Comparison of ENCODE assay signal across 32 mouse cellular contexts in the genomic region with DNA sequence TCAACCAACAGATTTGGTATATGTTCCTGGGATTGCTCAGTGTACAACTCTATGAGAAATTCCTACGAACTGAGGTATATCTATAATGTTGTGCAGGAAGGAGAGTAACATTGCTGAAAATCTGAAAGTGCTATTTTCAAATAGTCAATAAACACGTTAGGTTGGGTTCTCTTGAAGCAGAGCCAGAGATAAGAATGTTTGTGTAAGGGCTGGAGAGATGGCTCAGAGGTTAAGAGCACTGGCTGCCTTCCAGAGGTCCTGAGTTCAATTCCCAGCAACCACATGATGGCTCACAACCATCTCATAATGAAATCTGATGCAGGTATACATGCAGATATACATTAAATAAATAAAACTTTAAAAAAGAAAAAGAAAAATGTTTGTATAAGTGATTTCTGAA.
"Had no signal": no experiment of that assay in that cellular context is flagged by ENCODE, and none has a peak within 500 bp of the region (broad histone marks: within the 10 kb centered on the region; RNA-seq: fewer than 3 reads in every experiment).

No protein-coding gene starts in this region.

- H3K4me2 ChIP-seq: limb, embryonic 12.5 days; limb, embryonic 13.5 days; limb, embryonic 15.5 days; liver, embryonic 11.5 days; liver, embryonic 12.5 days; liver, embryonic 13.5 days; liver, embryonic 15.5 days; lung, embryonic 14.5 days; lung, embryonic 15.5 days; midbrain, embryonic 11.5 days; midbrain, embryonic 12.5 days; midbrain, embryonic 13.5 days; midbrain, embryonic 15.5 days; neural tube, embryonic 12.5 days; neural tube, embryonic 13.5 days had no signal

- H3K36me3 ChIP-seq: limb, embryonic 10.5 days; limb, embryonic 12.5 days; limb, embryonic 15.5 days; liver, embryonic 12.5 days; liver, embryonic 13.5 days; liver, embryonic 15.5 days; lung, embryonic 15.5 days; midbrain, embryonic 10.5 days; midbrain, embryonic 12.5 days; midbrain, embryonic 15.5 days; neural tube, embryonic 12.5 days had no signal

- H3K27me3 ChIP-seq: limb, embryonic 12.5 days; limb, embryonic 13.5 days; limb, embryonic 15.5 days; liver, embryonic 12.5 days; liver, embryonic 13.5 days; liver, embryonic 15.5 days; lung, embryonic 15.5 days; megakaryocyte, embryonic 14.5 days; midbrain, embryonic 12.5 days; midbrain, embryonic 13.5 days; midbrain, embryonic 15.5 days; neural tube, embryonic 12.5 days; neural tube, embryonic 13.5 days had no signal

- H3K4me3 ChIP-seq: left cerebral cortex, adult 2 months; limb, embryonic 10.5 days; limb, embryonic 12.5 days; limb, embryonic 13.5 days; limb, embryonic 15.5 days; liver, embryonic 12.5 days; liver, embryonic 13.5 days; liver, embryonic 15.5 days; lung, embryonic 15.5 days; megakaryocyte, embryonic 14.5 days; midbrain, embryonic 10.5 days; midbrain, embryonic 12.5 days; midbrain, embryonic 13.5 days; midbrain, embryonic 15.5 days; myocyte; neural tube, embryonic 12.5 days; neural tube, embryonic 13.5 days had no signal

- DNase-seq: left cerebral cortex, postnatal 4 days; liver; liver, embryonic 13.5 days; lung, adult 18-20 months; lung, adult 2 months; lung, embryonic 14.5 days; lung, postnatal 14 days; lung, postnatal 36 days; lung, postnatal 4 days; midbrain, embryonic 14.5 days had no signal

- ATAC-seq: liver, embryonic 12.5 days; lung, postnatal 0 days; midbrain, embryonic 13.5 days; midbrain, embryonic 15.5 days; midbrain, embryonic 16.5 days had no signal

- H3K4me1 ChIP-seq: limb, embryonic 10.5 days; limb, embryonic 12.5 days; liver, embryonic 12.5 days; liver, embryonic 15.5 days; lung, embryonic 15.5 days; megakaryocyte, embryonic 14.5 days; midbrain, embryonic 10.5 days; midbrain, embryonic 12.5 days; midbrain, embryonic 13.5 days; midbrain, embryonic 15.5 days had no signal

- H3K9ac ChIP-seq: limb, embryonic 12.5 days; limb, embryonic 13.5 days; limb, embryonic 15.5 days; liver, embryonic 12.5 days; liver, embryonic 13.5 days; liver, embryonic 14.5 days; liver, embryonic 15.5 days; lung, embryonic 14.5 days; lung, embryonic 15.5 days; midbrain, embryonic 12.5 days; midbrain, embryonic 13.5 days; midbrain, embryonic 15.5 days; neural tube, embryonic 12.5 days; neural tube, embryonic 13.5 days had no signal

- H3K9me3 ChIP-seq: limb, embryonic 10.5 days; limb, embryonic 12.5 days; limb, embryonic 13.5 days; limb, embryonic 15.5 days; liver, embryonic 12.5 days; liver, embryonic 13.5 days; liver, embryonic 15.5 days; lung, embryonic 15.5 days; megakaryocyte, embryonic 14.5 days; midbrain, embryonic 10.5 days; midbrain, embryonic 12.5 days; midbrain, embryonic 13.5 days; midbrain, embryonic 15.5 days; neural tube, embryonic 12.5 days; neural tube, embryonic 13.5 days had no signal

- H3K27ac ChIP-seq: left cerebral cortex, adult 2 months; limb, embryonic 10.5 days; limb, embryonic 12.5 days; limb, embryonic 13.5 days; limb, embryonic 15.5 days; liver, embryonic 12.5 days; liver, embryonic 13.5 days; liver, embryonic 14.5 days; liver, embryonic 15.5 days; lung, embryonic 15.5 days; macrophage; midbrain, embryonic 10.5 days; midbrain, embryonic 12.5 days; midbrain, embryonic 13.5 days; midbrain, embryonic 15.5 days; neural tube, embryonic 12.5 days; neural tube, embryonic 13.5 days had no signal
